ENCODE assay signal across 9 mouse cellular contexts in genomic region chr6:113442087-113442441, GRCm38 (mm10). TPM values are rescaled to one million over a fixed set of nuclear protein-coding genes. Genes with fewer than 3 reads are reported as not detected.
A peak's percentile ranks its signal among the peaks of the same experiment; 100 is the strongest.
DNase-seq lines count a peak whose midpoint lies in the region; ATAC-seq and TF ChIP-seq lines count a peak whose summit lies in the region.
"Had no signal": no experiment of that assay in that cellular context is flagged by ENCODE, and none has a peak within 500 bp of the region (broad histone marks: within the 10 kb centered on the region; RNA-seq: fewer than 3 reads in every experiment).

No protein-coding gene starts in this region.

- H3K27me3 ChIP-seq in heart, embryonic 13.5 days (replicated peaks), result 0 out of 2 replicates have a peak, but pooled peaks cover 5% of the 10 kb centered on the region
- H3K27me3 ChIP-seq in E14TG2a.4 (ENCODE audit: insufficient read depth, low read length), result no peaks in the 10 kb centered on the region
- no peaks in the 10 kb centered on the region for H3K27me3 ChIP-seq in forebrain, embryonic 13.5 days
- no peaks in the 10 kb centered on the region for H3K27me3 ChIP-seq in liver, embryonic 16.5 days (ENCODE audit: control insufficient read depth, insufficient read depth, low read depth, low read length)

- TF ChIP-seq CTCF in E14TG2a.4 (conservative IDR thresholded peaks at IDR 0.05; ENCODE audit: low read length), result no peak

- no peak for DNase-seq in heart, adult 11 months
- DNase-seq in adrenal gland, postnatal 14 days, result no peak
- no peak for DNase-seq in layer of hippocampus, postnatal 14 days (ENCODE audit: low spot score in 2 of 2)
- no peak for DNase-seq in embryo, embryonic 9.5 days (ENCODE audit: extremely low spot score)

- H3K9ac ChIP-seq in heart, embryonic 13.5 days, result peak overlapping the region; percentile 95
- peak overlapping the region; percentile 94 for H3K9ac ChIP-seq in forebrain, embryonic 13.5 days
- peak overlapping the region; percentile 89 for H3K9ac ChIP-seq in liver, embryonic 16.5 days (ENCODE audit: low read depth, low read length)

- peaks cover 19% of the 10 kb centered on the region for H3K36me3 ChIP-seq in heart, embryonic 13.5 days
- peaks cover 27% of the 10 kb centered on the region for H3K36me3 ChIP-seq in E14TG2a.4 (ENCODE audit: insufficient read depth, low read length)
- H3K36me3 ChIP-seq in forebrain, embryonic 13.5 days (ENCODE audit: poor library complexity, severe bottlenecking), result peaks cover 9% of the 10 kb centered on the region
- H3K36me3 ChIP-seq in liver, embryonic 16.5 days (ENCODE audit: control insufficient read depth, insufficient read depth), result peaks cover 2% of the 10 kb centered on the region; the same call in 1 of the 2 replicates

- 36% methylated on average over 9 of the region's 9 CpGs for WGBS in heart, embryonic 13.5 days
- 42% methylated on average over 9 of the region's 9 CpGs for WGBS in forebrain, embryonic 13.5 days
- 35% methylated on average over 9 of the region's 9 CpGs for WGBS in liver, embryonic 16.5 days (ENCODE audit: insufficient replicate concordance)

- peaks cover 9% of the 10 kb centered on the region for H3K4me1 ChIP-seq in heart, embryonic 13.5 days
- peaks cover 43% of the 10 kb centered on the region for H3K4me1 ChIP-seq in E14TG2a.4 (replicated peaks; ENCODE audit: low read depth, low read length)
- peaks cover 10% of the 10 kb centered on the region for H3K4me1 ChIP-seq in forebrain, embryonic 13.5 days
- peaks cover 15% of the 10 kb centered on the region for H3K4me1 ChIP-seq in liver, embryonic 16.5 days (ENCODE audit: control insufficient read depth, low read depth, low read length)

- H3K4me2 ChIP-seq in heart, embryonic 13.5 days, result peak overlapping the region; percentile 96
- H3K4me2 ChIP-seq in forebrain, embryonic 13.5 days, result peak overlapping the region; percentile 95
- H3K4me2 ChIP-seq in liver, embryonic 16.5 days (ENCODE audit: low read depth, low read length), result peak overlapping the region; percentile 89

- peak overlapping the region; percentile 97 for H3K4me3 ChIP-seq in heart, embryonic 13.5 days
- H3K4me3 ChIP-seq in E14TG2a.4 (replicated peaks; ENCODE audit: low read length), result peak overlapping the region; percentile 95
- H3K4me3 ChIP-seq in forebrain, embryonic 13.5 days, result peak overlapping the region; percentile 96
- H3K4me3 ChIP-seq in liver, embryonic 16.5 days (ENCODE audit: low read depth, low read length), result peak overlapping the region; percentile 83

- no peaks in the 10 kb centered on the region for H3K9me3 ChIP-seq in heart, embryonic 13.5 days
- H3K9me3 ChIP-seq in E14TG2a.4 (ENCODE audit: low read length), result no peaks in the 10 kb centered on the region
- H3K9me3 ChIP-seq in forebrain, embryonic 13.5 days (replicated peaks), result no peaks in the 10 kb centered on the region
- H3K9me3 ChIP-seq in liver, embryonic 16.5 days (replicated peaks; ENCODE audit: control insufficient read depth, low read length), result no peaks in the 10 kb centered on the region

- ATAC-seq in heart, embryonic 13.5 days (ENCODE audit: extremely low read depth, insufficient number of reproducible peaks, low FRiP score, low TSS enrichment), result no peak
- peak; percentile 61 for ATAC-seq in forebrain, embryonic 13.5 days
- peak; percentile 7; the same call in 1 of the 2 replicates for ATAC-seq in liver, embryonic 16.5 days (ENCODE audit: low read depth)

- peak overlapping the region; percentile 70; the same call in 1 of the 2 replicates for H3K27ac ChIP-seq in heart, embryonic 13.5 days (replicated peaks)
- 0 out of 2 replicates have a peak overlapping the region, but pooled peaks have one; percentile 19 for H3K27ac ChIP-seq in forebrain, embryonic 13.5 days
- 0 out of 2 replicates have a peak overlapping the region, but pooled peaks have one; percentile 26 for H3K27ac ChIP-seq in liver, embryonic 16.5 days (ENCODE audit: low read length)

RNA-seq across cellular contexts. Expression of gene Jagn1, which starts 0.3 kb away (rescaled TPM):
- 59.5 and 67.6 TPM in 2 replicates for polyA plus RNA-seq in heart, embryonic 13.5 days (2015; fragmentation: Nextera tagmentation; extraction: Ambion mirVana)
- polyA plus RNA-seq in forebrain, embryonic 13.5 days (2015; fragmentation: Nextera tagmentation; extraction: Ambion mirVana), result 86.0 and 92.1 TPM in 2 replicates
- polyA plus RNA-seq in liver, embryonic 16.5 days (2015; fragmentation: Nextera tagmentation; extraction: Ambion mirVana), result 30.1 and 30.9 TPM in 2 replicates
- total RNA-seq in adrenal gland, postnatal 14 days (2021), result 54.1 and 54.8 TPM in 2 replicates
- 10 to 100 TPM; 45.6 to 53.3 TPM for total RNA-seq in layer of hippocampus, postnatal 14 days (2021)

RNA-seq across cellular contexts. Expression of gene Cidec, which starts 6.5 kb away (rescaled TPM):
- not detected in 2 replicates for polyA plus RNA-seq in heart, embryonic 13.5 days (2015; fragmentation: Nextera tagmentation; extraction: Ambion mirVana)
- polyA plus RNA-seq in forebrain, embryonic 13.5 days (2015; fragmentation: Nextera tagmentation; extraction: Ambion mirVana), result not detected in 2 replicates
- polyA plus RNA-seq in liver, embryonic 16.5 days (2015; fragmentation: Nextera tagmentation; extraction: Ambion mirVana), result 0.14 and 0.40 TPM in 2 replicates
- total RNA-seq in adrenal gland, postnatal 14 days (2021), result 388 and 421 TPM in 2 replicates
- total RNA-seq in layer of hippocampus, postnatal 14 days (2021), result not detected
- total RNA-seq: hematopoietic stem cell, adult 5-6 weeks had no signal

RNA-seq across cellular contexts. Expression of gene Il17re, which starts 16.2 kb away (rescaled TPM):
- polyA plus RNA-seq in heart, embryonic 13.5 days (2015; fragmentation: Nextera tagmentation; extraction: Ambion mirVana), result 1.1 and 1.2 TPM in 2 replicates
- 0.05 TPM in 1 of 2 replicates, not detected in the other for polyA plus RNA-seq in forebrain, embryonic 13.5 days (2015; fragmentation: Nextera tagmentation; extraction: Ambion mirVana)
- polyA plus RNA-seq in liver, embryonic 16.5 days (2015; fragmentation: Nextera tagmentation; extraction: Ambion mirVana), result 0.19 and 0.33 TPM in 2 replicates
- 1.5 and 2.8 TPM in 2 replicates for total RNA-seq in adrenal gland, postnatal 14 days (2021)
- under 1 TPM; 0.36 to 0.81 TPM for total RNA-seq in layer of hippocampus, postnatal 14 days (2021)

RNA-seq across cellular contexts. Expression of gene Rpusd3, which starts 22.9 kb away (rescaled TPM):
- 13.6 and 17.9 TPM in 2 replicates for polyA plus RNA-seq in heart, embryonic 13.5 days (2015; fragmentation: Nextera tagmentation; extraction: Ambion mirVana)
- 20.8 and 24.4 TPM in 2 replicates for polyA plus RNA-seq in forebrain, embryonic 13.5 days (2015; fragmentation: Nextera tagmentation; extraction: Ambion mirVana)
- 11.8 and 12.1 TPM in 2 replicates for polyA plus RNA-seq in liver, embryonic 16.5 days (2015; fragmentation: Nextera tagmentation; extraction: Ambion mirVana)
- total RNA-seq in adrenal gland, postnatal 14 days (2021), result 11.3 and 16.9 TPM in 2 replicates
- total RNA-seq in layer of hippocampus, postnatal 14 days (2021), result 10 to 100 TPM; 24.7 to 28.7 TPM

RNA-seq across cellular contexts. Expression of gene Il17rc, which starts 29.2 kb away (rescaled TPM):
- polyA plus RNA-seq in heart, embryonic 13.5 days (2015; fragmentation: Nextera tagmentation; extraction: Ambion mirVana), result 4.4 and 6.7 TPM in 2 replicates
- polyA plus RNA-seq in forebrain, embryonic 13.5 days (2015; fragmentation: Nextera tagmentation; extraction: Ambion mirVana), result 0.84 and 1.4 TPM in 2 replicates
- polyA plus RNA-seq in liver, embryonic 16.5 days (2015; fragmentation: Nextera tagmentation; extraction: Ambion mirVana), result 9.5 and 11.9 TPM in 2 replicates
- total RNA-seq in adrenal gland, postnatal 14 days (2021), result 18.2 and 19.3 TPM in 2 replicates
- total RNA-seq in layer of hippocampus, postnatal 14 days (2021), result 1 to 10 TPM; 3.4 to 3.8 TPM

Comparison
In these comparisons a context has a peak if more than half of its experiments do, and no peak if none do; other contexts are left out.
1. H3K27ac ChIP-seq: peak in every context shown above with its lines; median percentile 70 in heart, embryonic 13.5 days; 26 in liver, embryonic 16.5 days; 19 in forebrain, embryonic 13.5 days.